Mouse (Mus musculus) thymus, adult 18-20 months (tissue): ENCODE measurements around the gene Fbxo9.
"Not testable (repeated sequence)": the region's sequence is repeated elsewhere in the genome, so short reads cannot be mapped to it uniquely, and the experiment has no call there.

Experiments
- DNase-seq, 2 experiments: peaks; one replicate each; pipeline ENCODE4 v3.0.0; 2022; ENCODE audit warnings: mixed read lengths in 2 of 2

Gene Fbxo9

GRCm38 (mm10) chr9:78107912-78108795 lies 711 bp downstream of the Fbxo9 start:
- DNase-seq = peak; percentile 73 to 77

- no peak for DNase-seq
Measured at GRCm38 (mm10) chr9:78107582-78107911, 1.3 kb downstream of the Fbxo9 start.

GRCm38 (mm10) chr9:78106821-78107220 lies 2.0 kb downstream of the Fbxo9 start:
- no peak for DNase-seq

GRCm38 (mm10) chr9:78105501-78105932 lies 3.3 kb downstream of the Fbxo9 start:
- DNase-seq = no peak

GRCm38 (mm10) chr9:78104973-78105372 lies 3.9 kb downstream of the Fbxo9 start:
- DNase-seq = no peak

GRCm38 (mm10) chr9:78103965-78104560 lies 4.8 kb downstream of the Fbxo9 start:
- DNase-seq = no peak

GRCm38 (mm10) chr9:78101431-78101830 lies 7.4 kb downstream of the Fbxo9 start:
- DNase-seq = peak in 1 of 2 experiments; percentile 39

- DNase-seq = no peak
Measured at GRCm38 (mm10) chr9:78100956-78101355, 7.9 kb downstream of the Fbxo9 start.

GRCm38 (mm10) chr9:78096376-78096775 lies 12.5 kb downstream of the Fbxo9 start:
- no peak for DNase-seq

GRCm38 (mm10) chr9:78095686-78096085 lies 13.2 kb downstream of the Fbxo9 start:
- DNase-seq = no peak

- DNase-seq = no peak
Measured at GRCm38 (mm10) chr9:78090596-78090995, 18.3 kb downstream of the Fbxo9 start.

- DNase-seq = no peak
Measured at GRCm38 (mm10) chr9:78089906-78090305, 19.0 kb downstream of the Fbxo9 start.

- no peak for DNase-seq
Measured at GRCm38 (mm10) chr9:78088971-78089370, 19.9 kb downstream of the Fbxo9 start.

- DNase-seq = no peak
Measured at GRCm38 (mm10) chr9:78088521-78088920, 20.3 kb downstream of the Fbxo9 start.

GRCm38 (mm10) chr9:78087751-78088150 lies 21.1 kb downstream of the Fbxo9 start:
- no peak for DNase-seq

GRCm38 (mm10) chr9:78085722-78086287 lies 23.1 kb downstream of the Fbxo9 start:
- no peak for DNase-seq

GRCm38 (mm10) chr9:78084341-78084740 lies 24.5 kb downstream of the Fbxo9 start:
- DNase-seq = no peak

GRCm38 (mm10) chr9:78081835-78082234 lies 27.0 kb downstream of the Fbxo9 start:
- DNase-seq = no peak

GRCm38 (mm10) chr9:78078240-78078639 lies 30.6 kb downstream of the Fbxo9 start:
- DNase-seq = no peak

- DNase-seq = no peak
Measured at GRCm38 (mm10) chr9:78075256-78075655, 33.6 kb downstream of the Fbxo9 start.

- DNase-seq = no peak
Measured at GRCm38 (mm10) chr9:78073713-78074340, 35.0 kb downstream of the Fbxo9 start.

- not testable (repeated sequence) for DNase-seq
Measured at GRCm38 (mm10) chr9:78073291-78073690, 35.6 kb downstream of the Fbxo9 start.

GRCm38 (mm10) chr9:78071626-78072025 lies 37.2 kb downstream of the Fbxo9 start:
- no peak for DNase-seq
